Mouse (Mus musculus) MEL (cell line): ENCODE measurements at regions not wholly inside any gene's neighbourhood (a gene's known extent, or its start where the extent isn't known, plus 50 kb on each side); places are given as distances from the start of the nearest gene placed in this dataset.

Experiments used
- CHD1 ChIP-seq: IDR thresholded peaks from 2 replicates; pipeline ENCODE4 v1.6.1; 2012; ENCODE audit warnings: low read depth, mild to moderate bottlenecking, inconsistent platforms, low read length, improper control_type of control experiment
- CTCF ChIP-seq, 3 experiments: IDR thresholded peaks in 2 of 3; conservative IDR thresholded peaks in 1 of 3; 2 replicates each; pipeline ENCODE4 v1.5.1; 2011 to 2012; ENCODE audit warnings: low read length in 3 of 3, low read depth in 2 of 3, mild to moderate bottlenecking in 2 of 3, improper control_type of control experiment in 1 of 3, inconsistent platforms in 1 of 3, mixed read lengths in 1 of 3, moderate library complexity in 1 of 3; ENCODE audit not compliant: control insufficient read depth in 1 of 3, insufficient read depth in 1 of 3, poor library complexity in 1 of 3, severe bottlenecking in 1 of 3
- EP300 ChIP-seq, 2 experiments: IDR thresholded peaks; 2 replicates each; pipeline ENCODE4 v1.6.1; 2011; ENCODE audit warnings: improper control_type of control experiment in 2 of 2, low read length in 2 of 2, low read depth in 1 of 2, mild to moderate bottlenecking in 1 of 2
- HCFC1 ChIP-seq: IDR thresholded peaks from 2 replicates; pipeline ENCODE4 v1.6.1; 2012; ENCODE audit warnings: low read depth, mild to moderate bottlenecking, inconsistent platforms, low read length, improper control_type of control experiment, moderate library complexity
- JUND ChIP-seq: IDR thresholded peaks from 2 replicates; pipeline ENCODE4 v1.6.1; 2011; ENCODE audit warnings: low read depth, mild to moderate bottlenecking, improper control_type of control experiment, low read length
- KAT2A ChIP-seq: conservative IDR thresholded peaks from 2 replicates; pipeline ENCODE4 v1.6.1; 2012; ENCODE audit warnings: low read depth, low read length, improper control_type of control experiment, inconsistent platforms
- NELFE ChIP-seq: IDR thresholded peaks from 2 replicates; pipeline ENCODE4 v1.6.1; 2011; ENCODE audit warnings: low read depth, low read length, improper control_type of control experiment
- POLR2A ChIP-seq, 2 experiments: IDR thresholded peaks; 2 replicates each; pipeline ENCODE4 v1.6.1; 2011 to 2012; ENCODE audit warnings: low read length in 2 of 2, mild to moderate bottlenecking in 2 of 2, control low read depth in 1 of 2, improper control_type of control experiment in 1 of 2, low read depth in 1 of 2, moderate library complexity in 1 of 2; ENCODE audit not compliant: control insufficient read depth in 1 of 2, insufficient read depth in 1 of 2, poor library complexity in 1 of 2
- POLR2AphosphoS5 ChIP-seq: IDR thresholded peaks from 2 replicates; pipeline ENCODE4 v1.6.1; 2012; ENCODE audit warnings: low read depth, borderline replicate concordance, mild to moderate bottlenecking, inconsistent platforms, low read length, moderate library complexity, mixed read lengths
- SIN3A ChIP-seq: IDR thresholded peaks from 2 replicates; pipeline ENCODE4 v1.6.1; 2012; ENCODE audit warnings: low read length, improper control_type of control experiment, inconsistent platforms
- TAL1 ChIP-seq: IDR thresholded peaks from 2 replicates; pipeline ENCODE4 v1.6.1; 2012; ENCODE audit warnings: mild to moderate bottlenecking, inconsistent platforms, low read length, moderate library complexity, mixed read lengths
- TBP ChIP-seq: IDR thresholded peaks from 2 replicates; pipeline ENCODE4 v1.8.0; 2011; ENCODE audit warnings: low read depth, low read length, improper control_type of control experiment
- USF1 ChIP-seq: IDR thresholded peaks from 2 replicates; pipeline ENCODE4 v1.6.1; 2014; ENCODE audit warnings: low read depth, mild to moderate bottlenecking, inconsistent platforms, low read length, improper control_type of control experiment, moderate library complexity
- ZKSCAN1 ChIP-seq: IDR thresholded peaks from 2 replicates; pipeline ENCODE4 v1.6.1; 2012; ENCODE audit warnings: low read depth, mild to moderate bottlenecking, inconsistent platforms, low read length, improper control_type of control experiment, moderate library complexity

DNA sequence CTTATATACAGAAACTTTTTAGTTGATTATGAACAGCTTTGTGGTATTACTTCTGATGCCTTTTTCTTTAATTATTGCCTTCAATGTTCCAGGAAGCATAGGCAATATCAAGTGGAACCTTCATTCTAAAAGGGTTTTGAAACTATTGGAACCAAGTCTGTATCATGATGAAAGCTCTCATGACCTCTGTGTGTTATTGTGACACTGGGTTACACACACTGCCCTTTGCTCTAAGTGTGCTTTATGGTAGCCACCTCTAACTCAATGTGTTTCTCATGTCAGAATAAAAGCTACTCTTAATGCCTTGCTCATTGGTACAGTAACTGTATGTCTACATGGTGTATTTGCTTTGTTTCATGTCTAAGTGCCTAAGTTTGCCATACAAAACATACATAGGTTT lies 154.0 kb downstream of the Gm10192 start:
- TF ChIP-seq POLR2A (IDR thresholded peaks at IDR 0.05; ENCODE audit: control insufficient read depth in 1 of 2, insufficient read depth in 1 of 2, low read depth in 1 of 2, low read length in 2 of 2, poor library complexity in 1 of 2) (no peak), ZKSCAN1 (no peak), POLR2AphosphoS5 (no peak), TBP (no peak), HCFC1 (no peak), NELFE (no peak), CHD1 (no peak), CTCF (IDR thresholded peaks at IDR 0.05 in 2 of 3, conservative IDR thresholded peaks at IDR 0.05 in 1 of 3; ENCODE audit: control insufficient read depth in 1 of 3, insufficient read depth in 1 of 3, low read depth in 2 of 3, low read length in 3 of 3, poor library complexity in 1 of 3, severe bottlenecking in 1 of 3) (no peak), KAT2A (no peak), TAL1 (no peak), JUND (no peak), USF1 (no peak), SIN3A (no peak), EP300 (IDR thresholded peaks at IDR 0.05; ENCODE audit: low read depth in 1 of 2, low read length in 2 of 2) (no peak)
